Mouse (Mus musculus): ENCODE results near the gene Polr1c.

- TF ChIP-seq CTCF (conservative IDR thresholded peaks at IDR 0.05; ENCODE audit: low read length) (no peak), POU5F1 (IDR thresholded peaks at IDR 0.05; ENCODE audit: borderline replicate concordance, low read length) (no peak)
These were observed at the start of gene Polr1c, which contains the start of gene Yipf3 for GRCm38 (mm10) chr17:46247512-46248188.

Data from E14TG2a.4 (cell line).